Mouse (Mus musculus) urinary bladder, adult 2 months (tissue): Measurements from ENCODE around the gene Piwil4. TPM values are rescaled to one million over a fixed set of nuclear protein-coding genes. Genes with fewer than 3 reads are reported as not detected.
"Not testable (repeated sequence)": the region's sequence is repeated elsewhere in the genome, so short reads cannot be mapped to it uniquely, and the experiment has no call there.

Source experiments
- DNase-seq: peaks from one replicate; pipeline ENCODE4 v3.0.0; 2022; ENCODE audit warnings: low spot score
- polyA plus RNA-seq: library from polyadenylated mRNA; depleted of rRNA; stranded (reverse); fragments of >200 nt; gene quantifications from 2 replicates; pipeline ENCODE4 v1.2.3, GENCODE M21; 2012

Gene Piwil4
- polyA plus RNA-seq, 1 experiment = 0.67 TPM

GRCm38 (mm10) chr9:14726005-14726404 lies 14.5 kb downstream of the Piwil4 start:
- DNase-seq = no peak

- DNase-seq = no peak
Measured at GRCm38 (mm10) chr9:14724755-14725420, 15.6 kb downstream of the Piwil4 start.

GRCm38 (mm10) chr9:14721610-14722009 lies 18.9 kb downstream of the Piwil4 start:
- no peak for DNase-seq

- DNase-seq = no peak
Measured at GRCm38 (mm10) chr9:14720384-14720783, 20.1 kb downstream of the Piwil4 start.

GRCm38 (mm10) chr9:14718332-14718691 lies 22.2 kb downstream of the Piwil4 start:
- DNase-seq = no peak

- no peak for DNase-seq
Measured at GRCm38 (mm10) chr9:14717689-14718331, 22.7 kb downstream of the Piwil4 start.

- no peak for DNase-seq
Measured at GRCm38 (mm10) chr9:14715258-14715657, 25.3 kb downstream of the Piwil4 start.

GRCm38 (mm10) chr9:14710910-14711309 lies 29.6 kb downstream of the Piwil4 start:
- no peak for DNase-seq

- no peak for DNase-seq
Measured at GRCm38 (mm10) chr9:14705321-14706162, 35.0 kb downstream of the Piwil4 start.

- not testable (repeated sequence) for DNase-seq
Measured at GRCm38 (mm10) chr9:14700795-14701194, 39.7 kb downstream of the Piwil4 start.

- no peak for DNase-seq
Measured at GRCm38 (mm10) chr9:14699288-14699640, 41.3 kb downstream of the Piwil4 start.

GRCm38 (mm10) chr9:14698582-14699287 lies 41.8 kb downstream of the Piwil4 start:
- DNase-seq = peak; percentile 76

GRCm38 (mm10) chr9:14697903-14698302 lies 42.6 kb downstream of the Piwil4 start:
- DNase-seq = no peak

- DNase-seq = no peak
Measured at GRCm38 (mm10) chr9:14689376-14690108, 51.0 kb downstream of the Piwil4 start.

GRCm38 (mm10) chr9:14684363-14684762 lies 56.2 kb downstream of the Piwil4 start:
- DNase-seq = no peak

- DNase-seq = no peak
Measured at GRCm38 (mm10) chr9:14682741-14683140, 57.8 kb downstream of the Piwil4 start.

GRCm38 (mm10) chr9:14680584-14680983 lies 59.9 kb downstream of the Piwil4 start:
- no peak for DNase-seq

GRCm38 (mm10) chr9:14675707-14676691 lies 64.5 kb downstream of the Piwil4 start:
- peak; percentile 47 for DNase-seq

GRCm38 (mm10) chr9:14674506-14674905 lies 66.0 kb downstream of the Piwil4 start:
- DNase-seq = no peak

- DNase-seq = no peak
Measured at GRCm38 (mm10) chr9:14673109-14673508, 67.4 kb downstream of the Piwil4 start.
